Mouse (Mus musculus): ENCODE results near the gene Sec14l3. TPM values are rescaled to one million over a fixed set of nuclear protein-coding genes. Genes with fewer than 3 reads are reported as not detected.
A peak's percentile ranks its signal among the peaks of the same experiment; 100 is the strongest.

The Sec14l3 gene
- total and polyA plus RNA-seq, 3 experiments, result not detected

DNA sequence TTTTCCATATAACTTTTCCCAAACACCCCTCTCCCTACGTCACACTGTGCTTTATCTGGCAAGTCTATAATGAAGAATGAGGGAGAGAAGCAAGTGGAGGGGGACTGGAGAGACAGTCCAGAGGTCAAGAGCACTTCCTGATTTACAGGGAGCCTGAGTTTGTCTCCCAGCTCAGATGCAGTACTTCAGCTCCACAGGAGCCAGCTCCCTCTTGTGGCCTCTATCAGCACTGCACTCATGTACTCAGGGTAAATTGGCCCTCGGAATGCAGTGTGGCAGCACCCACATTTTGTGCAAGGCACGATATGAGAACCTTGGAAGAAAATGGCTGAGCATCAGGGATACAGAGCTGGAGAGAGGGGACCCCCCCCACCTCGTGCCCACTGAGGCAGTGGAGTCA lies 15.6 kb downstream of the Sec14l3 start (continued):
- TF ChIP-seq RAD21 (IDR thresholded peaks at IDR 0.05; ENCODE audit: low read depth, low read length), result peak; percentile 79
- TF ChIP-seq BHLHE40 (IDR thresholded peaks at IDR 0.05; ENCODE audit: borderline replicate concordance, low read depth, low read length), result no peak
- no peak for TF ChIP-seq POLR2AphosphoS5 (IDR thresholded peaks at IDR 0.05; ENCODE audit: borderline replicate concordance, low read depth, low read length)
- no peak for TF ChIP-seq MXI1 (IDR thresholded peaks at IDR 0.05; ENCODE audit: low read depth, low read length)
- no peak for TF ChIP-seq ZNF384 (IDR thresholded peaks at IDR 0.05; ENCODE audit: low read depth, low read length)
- no peak for TF ChIP-seq JUND (IDR thresholded peaks at IDR 0.05; ENCODE audit: low read depth, low read length)
- TF ChIP-seq UBTF (IDR thresholded peaks at IDR 0.05; ENCODE audit: borderline replicate concordance, insufficient read depth, low read depth, low read length), result no peak
- TF ChIP-seq ELF1 (IDR thresholded peaks at IDR 0.05; ENCODE audit: low read depth, low read length), result peak; percentile 75
- no peak for TF ChIP-seq NRF1 (IDR thresholded peaks at IDR 0.05; ENCODE audit: insufficient read depth, low read depth, low read length, poor library complexity, severe bottlenecking)
- no peak for TF ChIP-seq CHD2 (IDR thresholded peaks at IDR 0.05; ENCODE audit: low read length)
- TF ChIP-seq CTCF (IDR thresholded peaks at IDR 0.05 in 2 of 3, conservative IDR thresholded peaks at IDR 0.05 in 1 of 3; ENCODE audit: control insufficient read depth in 1 of 3, insufficient read depth in 1 of 3, low read depth in 2 of 3, low read length in 3 of 3, poor library complexity in 1 of 3, severe bottlenecking in 1 of 3), result peak; percentile 94 to 98 (median 97)
- TF ChIP-seq TAL1 (IDR thresholded peaks at IDR 0.05; ENCODE audit: low read length), result no peak
- no peak for TF ChIP-seq TCF12 (IDR thresholded peaks at IDR 0.05; ENCODE audit: low read depth, low read length)

DNA sequence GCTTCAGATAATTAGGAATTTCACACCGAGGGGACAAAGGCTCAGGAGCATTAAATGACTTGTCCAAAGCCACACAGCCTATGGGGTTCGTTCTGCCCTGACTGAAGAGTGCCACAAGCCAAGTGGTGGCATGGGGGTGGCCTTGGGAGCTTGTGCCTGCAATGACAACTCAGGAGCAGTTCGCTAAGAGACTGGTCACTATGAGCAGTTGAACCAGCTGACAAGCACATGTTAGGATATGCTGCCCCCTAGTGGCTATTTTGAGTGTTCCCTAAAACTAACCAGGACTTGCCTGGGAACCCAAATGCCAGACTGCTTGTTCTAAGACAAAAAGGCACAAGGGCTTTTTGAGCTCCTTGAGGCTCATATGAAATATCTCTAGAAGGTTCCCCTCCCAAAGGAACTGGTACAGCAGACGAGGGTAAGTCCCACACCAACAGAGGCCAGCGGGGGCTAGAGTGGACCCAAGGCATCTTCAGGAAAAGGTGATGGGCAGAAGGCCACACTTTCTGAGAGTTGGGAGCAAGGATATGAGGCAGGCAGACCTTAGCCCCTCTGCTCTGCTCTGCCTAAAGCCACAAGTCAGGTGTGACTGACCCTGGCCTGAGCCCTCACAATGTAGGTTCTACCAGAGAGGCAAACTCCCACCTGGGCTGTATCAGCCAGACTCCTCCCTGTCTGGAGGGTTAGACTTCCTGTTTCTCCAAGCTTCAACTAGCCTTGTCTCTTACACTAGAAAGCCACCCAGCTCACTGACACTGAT lies 18.9 kb downstream of the Sec14l3 start:
- no peaks in the 10 kb centered on the region for H3K79me2 ChIP-seq (ENCODE audit: control insufficient read depth, insufficient read depth, low read length, poor library complexity)
- no peaks in the 10 kb centered on the region for H3K27me3 ChIP-seq (ENCODE audit: control insufficient read depth in 1 of 2, insufficient read depth in 2 of 2, low read length in 2 of 2)
- peak; percentile 88 for TF ChIP-seq RAD21 (IDR thresholded peaks at IDR 0.05; ENCODE audit: low read depth, low read length)
- peak; percentile 52; the same call in 1 of the 2 replicates for TF ChIP-seq USF1 (IDR thresholded peaks at IDR 0.05; ENCODE audit: low read depth, low read length)
- no peak for TF ChIP-seq MYB (IDR thresholded peaks at IDR 0.05; ENCODE audit: low read depth, low read length)
- TF ChIP-seq JUND (IDR thresholded peaks at IDR 0.05; ENCODE audit: low read depth, low read length), result no peak
- TF ChIP-seq CTCF (IDR thresholded peaks at IDR 0.05 in 2 of 3, conservative IDR thresholded peaks at IDR 0.05 in 1 of 3; ENCODE audit: control insufficient read depth in 1 of 3, insufficient read depth in 1 of 3, low read depth in 2 of 3, low read length in 3 of 3, poor library complexity in 1 of 3, severe bottlenecking in 1 of 3), result peak; percentile 69 to 87 (median 86)
- no peak for TF ChIP-seq USF2 (IDR thresholded peaks at IDR 0.05; ENCODE audit: borderline replicate concordance in 1 of 2, insufficient read depth in 1 of 2, low read depth in 1 of 2, low read length in 2 of 2)
- TF ChIP-seq ZC3H11A (IDR thresholded peaks at IDR 0.05; ENCODE audit: low read depth, low read length), result peak; percentile 64
- no peak for TF ChIP-seq EP300 (IDR thresholded peaks at IDR 0.05; ENCODE audit: low read depth in 1 of 2, low read length in 2 of 2)
- peak; percentile 68 for TF ChIP-seq SMC3 (IDR thresholded peaks at IDR 0.05; ENCODE audit: low read depth, low read length)
- no peak for TF ChIP-seq HCFC1 (IDR thresholded peaks at IDR 0.05; ENCODE audit: low read depth, low read length)
- TF ChIP-seq NRF1 (IDR thresholded peaks at IDR 0.05; ENCODE audit: insufficient read depth, low read depth, low read length, poor library complexity, severe bottlenecking), result no peak
- peak; percentile 97 for TF ChIP-seq MYC (IDR thresholded peaks at IDR 0.05; ENCODE audit: low read depth, low read length)
- TF ChIP-seq POLR2A (IDR thresholded peaks at IDR 0.05; ENCODE audit: control insufficient read depth in 1 of 2, insufficient read depth in 1 of 2, low read depth in 1 of 2, low read length in 2 of 2, poor library complexity in 1 of 2), result no peak
- no peak for TF ChIP-seq CHD2 (IDR thresholded peaks at IDR 0.05; ENCODE audit: low read length)
- TF ChIP-seq UBTF (IDR thresholded peaks at IDR 0.05; ENCODE audit: borderline replicate concordance, insufficient read depth, low read depth, low read length), result no peak
- TF ChIP-seq MAX (IDR thresholded peaks at IDR 0.05; ENCODE audit: low read length), result peak; percentile 82
- H3K4me3 ChIP-seq (ENCODE audit: control insufficient read depth in 1 of 2, insufficient read depth in 1 of 2, low read depth in 2 of 2, low read length in 2 of 2), result no peak overlapping the region
- H3K36me3 ChIP-seq (ENCODE audit: control insufficient read depth in 1 of 2, insufficient read depth in 2 of 2, low read length in 2 of 2), result peaks cover 0 to 11% of the 10 kb centered on the region in 2 experiments; a peak in 2 of 4 replicates
- peak; percentile 84 for DNase-seq (ENCODE audit: low read depth, low spot score)
- peaks cover 3 to 10% of the 10 kb centered on the region in 2 experiments for H3K4me1 ChIP-seq (ENCODE audit: control insufficient read depth in 1 of 2, insufficient read depth in 2 of 2, low read length in 2 of 2)
- no peaks in the 10 kb centered on the region for H3K9me3 ChIP-seq (replicated peaks; ENCODE audit: insufficient read depth, low read length)
- no peak overlapping the region for H3K27ac ChIP-seq (ENCODE audit: control insufficient read depth, low read depth, low read length)
- no peak overlapping the region for H3K9ac ChIP-seq (ENCODE audit: control insufficient read depth, low read depth, low read length, poor library complexity, severe bottlenecking)
